Mouse (Mus musculus): Measurements from ENCODE around the gene Kcnc3.

DNA sequence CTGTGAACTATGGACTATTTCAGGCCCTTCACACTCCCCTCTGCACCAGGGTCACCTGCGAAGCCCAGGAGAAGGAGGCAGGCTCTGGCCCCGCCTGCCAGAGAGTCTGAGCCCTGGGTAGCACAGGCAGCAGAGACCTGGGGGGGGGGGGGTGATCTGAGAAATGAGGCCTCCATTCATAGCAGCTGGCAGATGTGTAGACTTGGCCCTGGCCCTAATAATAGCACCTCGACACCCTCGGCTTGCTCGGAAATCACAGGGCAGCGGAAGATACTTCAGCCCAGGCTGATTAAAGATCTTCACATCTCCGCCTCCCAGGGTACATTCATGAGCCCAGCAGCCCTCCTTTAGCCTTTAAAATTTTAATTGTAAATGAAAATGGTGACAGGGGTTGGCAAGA lies 21.7 kb downstream of the Kcnc3 start:
- TF ChIP-seq TAL1 (IDR thresholded peaks at IDR 0.05; ENCODE audit: low read length) (no peak), GATA1 (IDR thresholded peaks at IDR 0.05; ENCODE audit: low read length) (no peak)
